Mouse (Mus musculus): ENCODE data around the gene Glud1. TPM values are rescaled to one million over a fixed set of nuclear protein-coding genes. Genes with fewer than 3 reads are reported as not detected.

Glud1 gene
- total and polyA plus RNA-seq, 3 experiments: 87.3 to 143 (median 116) TPM

- Histone ChIP-seq H3K27me3 (replicated peaks) (no peaks in the 10 kb centered on the region), H3K79me2 (replicated peaks; ENCODE audit: control insufficient read depth, extremely low read depth, insufficient read depth, poor library complexity, severe bottlenecking) (no peaks in the 10 kb centered on the region), H3K4me3 (replicated peaks in 1 of 3; ENCODE audit: low read depth in 2 of 3, low read length in 2 of 3, poor library complexity in 1 of 3) (no peak overlapping the region), H3K4me1 (ENCODE audit: control insufficient read depth in 1 of 2, insufficient read depth in 2 of 2) (peaks cover 0 to 12% of the 10 kb centered on the region in 2 experiments; a peak in 1 of 4 replicates), H3K4me2 (ENCODE audit: insufficient read depth, low read depth, poor library complexity, severe bottlenecking) (no peak overlapping the region), H3K9me3 (replicated peaks; ENCODE audit: low read length) (no peaks in the 10 kb centered on the region), H3K9ac (ENCODE audit: insufficient read depth, low read depth) (no peak overlapping the region), H3K36me3 (replicated peaks in 1 of 2; ENCODE audit: control insufficient read depth in 1 of 2, insufficient read depth in 1 of 2, low read length in 1 of 2) (peaks cover 44 to 80% of the 10 kb centered on the region in 2 experiments), H3K27ac (ENCODE audit: insufficient read depth, low read depth) (no peak overlapping the region)
- in situ Hi-C loops (cut with MboI; ENCODE audit: low pct_ligation_motif_present, low pct_unique_long_range_greater_than_20kb, low sequenced_read_pairs): no loop called here
- dilution Hi-C loops (cut with MboI; ENCODE audit: extremely low pct_ligation_motif_present, extremely low pct_unique_long_range_greater_than_20kb, low sequenced_read_pairs): no loop called here
- peak; percentile 35 for DNase-seq (ENCODE audit: extremely low read depth)
- TF ChIP-seq NELFE (IDR thresholded peaks at IDR 0.05; ENCODE audit: low read depth, low read length): no peak
- no peak for TF ChIP-seq TBP (conservative IDR thresholded peaks at IDR 0.05; ENCODE audit: low read depth, low read length)
- TF ChIP-seq IRF4 (IDR thresholded peaks at IDR 0.05; ENCODE audit: low read depth, low read length): peak; percentile 55
- no peak for TF ChIP-seq ZC3H11A (IDR thresholded peaks at IDR 0.05; ENCODE audit: low read depth, low read length)
- peak; percentile 62; the same call in 1 of the 2 replicates for TF ChIP-seq EP300 (IDR thresholded peaks at IDR 0.05; ENCODE audit: low read length)
- TF ChIP-seq ELF1 (IDR thresholded peaks at IDR 0.05; ENCODE audit: low read depth, low read length): no peak
- TF ChIP-seq JUN (IDR thresholded peaks at IDR 0.05; ENCODE audit: insufficient read depth, low read depth, low read length): no peak
Measured at GRCm38 (mm10) chr14:34326606-34327005, 16.1 kb downstream of the Glud1 start.

- dilution Hi-C loops (cut with MboI; ENCODE audit: extremely low pct_ligation_motif_present, extremely low pct_unique_long_range_greater_than_20kb, low sequenced_read_pairs): no loop called here
- in situ Hi-C loops (cut with MboI; ENCODE audit: low pct_ligation_motif_present, low pct_unique_long_range_greater_than_20kb, low sequenced_read_pairs): no loop called here
- peaks cover 0 to 12% of the 10 kb centered on the region in 2 experiments; a peak in 1 of 4 replicates for H3K4me1 ChIP-seq (ENCODE audit: control insufficient read depth in 1 of 2, insufficient read depth in 2 of 2)
- H3K27me3 ChIP-seq (replicated peaks): no peaks in the 10 kb centered on the region
- H3K9ac ChIP-seq (ENCODE audit: insufficient read depth, low read depth): no peak overlapping the region
- no peak overlapping the region for H3K27ac ChIP-seq (ENCODE audit: insufficient read depth, low read depth)
- no peaks in the 10 kb centered on the region for H3K79me2 ChIP-seq (replicated peaks; ENCODE audit: control insufficient read depth, extremely low read depth, insufficient read depth, poor library complexity, severe bottlenecking)
- H3K4me3 ChIP-seq (replicated peaks in 1 of 3; ENCODE audit: low read depth in 2 of 3, low read length in 2 of 3, poor library complexity in 1 of 3): no peak overlapping the region
- no peaks in the 10 kb centered on the region for H3K9me3 ChIP-seq (replicated peaks; ENCODE audit: low read length)
- H3K4me2 ChIP-seq (ENCODE audit: insufficient read depth, low read depth, poor library complexity, severe bottlenecking): no peak overlapping the region
- H3K36me3 ChIP-seq (replicated peaks in 1 of 2; ENCODE audit: control insufficient read depth in 1 of 2, insufficient read depth in 1 of 2, low read length in 1 of 2): peaks cover 45 to 86% of the 10 kb centered on the region in 2 experiments
- TF ChIP-seq ZNF384 (IDR thresholded peaks at IDR 0.05; ENCODE audit: low read depth, low read length) (no peak), SIN3A (IDR thresholded peaks at IDR 0.05; ENCODE audit: low read length) (no peak), CTCF (conservative IDR thresholded peaks at IDR 0.05 in 1 of 2, IDR thresholded peaks at IDR 0.05 in 1 of 2; ENCODE audit: low read depth in 2 of 2, low read length in 2 of 2) (no peak)
- DNase-seq (ENCODE audit: extremely low read depth): no peak
Measured at GRCm38 (mm10) chr14:34327618-34328017, 17.1 kb downstream of the Glud1 start.

- DNase-seq (ENCODE audit: extremely low read depth): no peak
- H3K36me3 ChIP-seq (replicated peaks in 1 of 2; ENCODE audit: control insufficient read depth in 1 of 2, insufficient read depth in 1 of 2, low read length in 1 of 2): peaks cover 49 to 90% of the 10 kb centered on the region in 2 experiments
Measured at GRCm38 (mm10) chr14:34330657-34331158, 20.2 kb downstream of the Glud1 start.

More at GRCm38 (mm10) chr14:34330657-34331158, 20.2 kb downstream of the Glud1 start:
- Histone ChIP-seq H3K27me3 (replicated peaks) (no peaks in the 10 kb centered on the region), H3K4me2 (ENCODE audit: insufficient read depth, low read depth, poor library complexity, severe bottlenecking) (no peak overlapping the region), H3K27ac (ENCODE audit: insufficient read depth, low read depth) (no peak overlapping the region), H3K79me2 (replicated peaks; ENCODE audit: control insufficient read depth, extremely low read depth, insufficient read depth, poor library complexity, severe bottlenecking) (no peaks in the 10 kb centered on the region), H3K9me3 (replicated peaks; ENCODE audit: low read length) (no peaks in the 10 kb centered on the region), H3K4me1 (ENCODE audit: control insufficient read depth in 1 of 2, insufficient read depth in 2 of 2) (peaks cover 0 to 12% of the 10 kb centered on the region in 2 experiments; a peak in 1 of 4 replicates), H3K4me3 (replicated peaks in 1 of 3; ENCODE audit: low read depth in 2 of 3, low read length in 2 of 3, poor library complexity in 1 of 3) (no peak overlapping the region), H3K9ac (ENCODE audit: insufficient read depth, low read depth) (no peak overlapping the region)
- no peak for TF ChIP-seq USF2 (conservative IDR thresholded peaks at IDR 0.05; ENCODE audit: low read depth, low read length)
- no peak for TF ChIP-seq NRF1 (IDR thresholded peaks at IDR 0.05; ENCODE audit: low read depth, low read length)
- no peak for TF ChIP-seq MYC (IDR thresholded peaks at IDR 0.05; ENCODE audit: low read depth, low read length)
- no peak for TF ChIP-seq MXI1 (IDR thresholded peaks at IDR 0.05; ENCODE audit: low read depth, low read length)
- TF ChIP-seq JUN (IDR thresholded peaks at IDR 0.05; ENCODE audit: insufficient read depth, low read depth, low read length): no peak
- TF ChIP-seq POLR2AphosphoS2 (IDR thresholded peaks at IDR 0.05; ENCODE audit: low read depth, low read length): no peak
- in situ Hi-C loops (cut with MboI; ENCODE audit: low pct_ligation_motif_present, low pct_unique_long_range_greater_than_20kb, low sequenced_read_pairs): no loop called here
- dilution Hi-C loops (cut with MboI; ENCODE audit: extremely low pct_ligation_motif_present, extremely low pct_unique_long_range_greater_than_20kb, low sequenced_read_pairs): no loop called here
